Mouse (Mus musculus) cerebellum, adult 2 months (tissue): ENCODE data around the gene 4931422A03Rik.

Experiments
- CTCF ChIP-seq: fragments of 200-500 bp; IDR thresholded peaks from 2 replicates; pipeline ENCODE4 v1.5.1; 2011; ENCODE audit warnings: low read depth, mild to moderate bottlenecking, control low read depth, low read length, moderate library complexity, borderline replicate concordance; ENCODE audit not compliant: insufficient read depth
- POLR2A ChIP-seq: fragments of 200-500 bp; IDR thresholded peaks from 2 replicates; pipeline ENCODE4 v1.6.1; 2011; ENCODE audit warnings: low read length, control low read depth, borderline replicate concordance; ENCODE audit not compliant: insufficient read depth

GRCm38 (mm10) chr2:104043624-104044478 lies 15.7 kb upstream of the 4931422A03Rik start:
- TF ChIP-seq POLR2A (no peak), CTCF (no peak)
